Mouse (Mus musculus) thymus, postnatal 25 days (tissue): ENCODE results near the gene Isg20.

Experiments
- DNase-seq: peaks from one replicate; pipeline ENCODE4 v3.0.0; 2022

Gene Isg20

GRCm38 (mm10) chr7:78963891-78964290, 50.7 kb downstream of the Isg20 start:
- DNase-seq, result no peak
